Mouse (Mus musculus): Measurements from ENCODE around the gene Olfr370. TPM values are rescaled to one million over a fixed set of nuclear protein-coding genes. Genes with fewer than 3 reads are reported as not detected.
"Not testable (repeated sequence)": the region's sequence is repeated elsewhere in the genome, so short reads cannot be mapped to it uniquely, and the experiment has no call there.

The Olfr370 gene
- not detected for total RNA-seq (2021)
- long read RNA-seq, experiment 1, result 0 reads
- long read RNA-seq, experiment 2, result 0 reads

- DNase-seq, result no peak
Measured at GRCm38 (mm10) chr8:83535736-83536135, at the start of gene Olfr370. Gene Olfr370, plus strand, starts transcription at chr8:83535780.

DNA sequence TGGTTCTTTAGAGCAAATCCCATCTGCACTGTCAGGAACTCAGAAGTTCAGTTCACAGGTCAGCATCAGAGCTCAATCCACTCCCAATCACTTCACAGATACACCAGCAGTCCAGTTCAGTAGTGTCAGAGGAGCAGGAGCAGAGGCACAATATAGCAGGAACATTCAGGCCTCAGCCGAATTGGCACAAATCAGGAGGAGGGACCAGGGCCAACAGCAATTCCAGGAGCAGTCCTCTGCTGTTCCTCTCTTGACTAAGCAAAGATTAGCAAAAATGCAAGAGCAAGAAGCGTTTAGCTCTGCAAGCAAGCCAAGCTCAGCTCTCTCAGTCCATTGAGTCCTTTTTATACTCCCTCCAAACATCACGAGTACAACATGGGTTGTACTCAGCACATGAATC lies 23.9 kb upstream of the Olfr370 start:
- DNase-seq, result no peak

DNA sequence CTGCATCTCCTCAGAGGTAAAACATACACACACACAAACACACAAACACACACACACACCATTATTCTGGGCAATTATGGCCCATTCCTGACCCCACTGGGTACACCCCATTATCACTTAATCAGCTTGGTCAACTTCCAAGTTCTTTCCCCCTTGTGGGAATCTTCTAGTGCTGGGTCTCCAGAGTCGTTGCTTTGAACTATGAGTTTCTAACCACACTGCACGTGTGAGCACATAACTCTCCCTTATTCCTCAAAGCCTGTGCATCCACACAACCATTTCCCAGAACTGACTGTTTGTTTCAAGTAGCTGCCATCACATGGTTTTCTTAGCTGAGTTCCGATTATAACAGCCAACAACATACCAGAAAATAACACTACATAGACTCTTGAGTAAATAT lies 15.1 kb upstream of the Olfr370 start:
- no peak for DNase-seq

DNA sequence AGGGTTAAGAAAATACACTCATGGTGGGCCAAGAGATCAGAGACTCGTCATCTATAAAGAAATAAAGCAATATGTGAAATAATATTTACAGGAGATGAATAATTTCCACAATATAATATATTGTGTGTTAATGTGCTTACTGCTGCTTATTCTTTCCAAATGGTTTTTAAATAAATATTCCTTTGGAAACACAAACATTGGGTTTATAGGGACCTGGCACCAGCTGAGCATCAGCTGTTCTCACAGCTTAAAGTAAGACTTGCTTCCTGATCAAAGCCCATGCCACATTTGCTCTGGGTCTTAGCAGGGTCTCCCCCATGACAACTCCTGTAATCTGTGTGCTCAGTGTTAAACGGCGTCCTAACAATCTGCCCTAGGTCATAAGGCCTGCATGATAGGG lies 14.7 kb upstream of the Olfr370 start:
- DNase-seq, result not testable (repeated sequence)

DNA sequence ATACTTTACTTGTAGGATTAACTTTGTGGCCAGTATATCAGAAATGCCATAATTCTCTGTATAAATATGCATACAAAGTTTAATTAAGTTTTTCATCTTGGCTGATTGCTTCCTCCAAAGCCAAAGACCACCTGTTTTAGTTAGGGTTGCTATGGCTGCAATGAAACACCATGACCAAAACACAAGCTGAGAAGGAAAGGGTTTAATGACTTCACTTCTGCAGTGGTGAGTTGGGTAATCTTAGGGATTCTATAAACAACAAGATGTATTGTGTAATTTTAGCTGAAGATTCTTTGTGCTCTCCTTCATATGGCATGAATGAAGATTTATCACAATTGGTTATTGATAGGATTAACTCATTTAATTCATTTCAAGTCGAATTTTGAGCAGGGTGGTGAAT lies 14.3 kb upstream of the Olfr370 start:
- no peak for DNase-seq

DNA sequence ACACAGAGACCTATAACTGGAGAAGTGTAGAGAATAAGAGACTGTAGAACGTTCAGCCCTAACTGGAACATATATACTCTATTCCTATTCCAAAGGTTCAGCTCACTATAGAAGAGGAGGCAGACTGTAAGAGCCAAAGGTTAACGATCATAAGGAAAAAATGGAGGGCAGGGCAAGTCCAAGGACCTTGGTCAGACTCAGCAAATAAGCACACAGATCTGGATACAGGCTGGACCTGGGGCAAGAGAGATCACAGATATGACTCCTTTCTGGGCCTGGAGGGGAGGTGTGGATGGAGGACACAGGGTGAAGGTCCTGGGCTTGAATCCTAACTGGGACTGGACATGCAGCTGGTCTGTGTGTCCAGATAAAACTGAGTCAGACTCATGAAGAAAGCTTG lies 778 bp upstream of the Olfr370 start:
- no peak for DNase-seq

- DNase-seq, result no peak
Measured at GRCm38 (mm10) chr8:83562669-83563068, 27.1 kb downstream of the Olfr370 start.

DNA sequence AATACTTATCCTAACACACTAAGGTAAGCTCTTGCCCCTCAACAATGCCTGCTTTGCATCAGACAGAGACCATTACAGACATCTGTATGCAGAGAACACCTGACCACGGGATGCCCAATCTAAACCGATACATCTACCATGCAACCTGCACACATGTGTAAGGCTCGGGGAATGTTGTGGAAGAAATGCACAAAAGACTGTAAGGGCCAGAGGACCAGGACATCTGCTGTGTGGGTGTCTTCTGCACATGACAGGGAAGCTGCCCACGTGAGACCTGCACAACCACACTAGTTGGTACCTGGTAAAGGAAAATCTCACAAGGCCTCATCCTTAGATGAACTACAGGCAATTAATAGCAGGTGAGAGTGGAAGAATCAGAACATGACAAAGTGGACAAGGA lies 27.7 kb downstream of the Olfr370 start:
- DNase-seq, result no peak

GRCm38 (mm10) chr8:83565731-83566375 lies 30.3 kb downstream of the Olfr370 start:
- DNase-seq, result no peak

DNA sequence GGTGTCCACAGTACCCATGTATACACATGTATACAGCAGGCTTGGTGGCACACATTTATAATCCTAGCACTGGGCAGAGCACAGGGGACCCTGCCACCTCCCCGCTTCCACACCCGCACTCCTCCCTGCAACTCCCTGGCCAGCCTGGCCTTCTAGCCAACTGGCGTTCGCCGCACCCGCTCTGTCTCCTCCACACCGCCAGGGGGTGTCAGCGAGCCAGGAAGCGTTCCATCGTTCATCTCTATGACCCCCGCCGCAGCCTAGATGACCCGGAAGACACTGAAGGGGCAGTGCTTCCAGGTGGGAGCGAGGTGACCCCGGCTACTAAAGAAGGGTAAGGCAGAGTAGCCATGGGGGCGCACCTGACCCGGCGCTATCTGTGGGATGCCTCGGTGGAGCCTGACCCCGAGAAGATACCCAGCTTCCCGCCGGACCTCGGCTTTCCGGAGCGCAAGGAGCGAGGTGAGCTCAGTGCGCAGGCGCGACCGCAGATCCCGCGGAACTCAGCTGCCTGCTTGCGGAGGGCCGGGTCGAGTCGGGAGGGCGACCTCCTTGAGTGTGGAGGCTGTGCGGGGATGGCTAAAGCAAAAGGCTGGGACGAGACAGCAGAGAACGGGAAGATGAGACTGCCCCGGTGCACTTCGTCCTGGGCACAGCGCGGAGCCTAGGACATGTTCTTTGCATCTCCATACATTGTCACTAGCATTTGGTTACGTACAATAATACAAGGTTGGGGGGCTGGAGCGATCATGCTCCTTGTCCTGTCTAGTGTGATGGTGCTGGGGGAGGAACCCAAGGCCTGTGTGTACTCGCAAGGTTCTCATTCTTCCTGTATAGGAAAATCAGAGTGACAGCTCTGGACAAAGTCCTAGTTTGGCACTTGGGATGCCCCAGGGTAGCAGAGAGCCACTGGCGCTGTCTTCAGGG lies 31.2 kb downstream of the Olfr370 start, which contains the start of gene Ndufb7:
Ndufb7 (plus strand) TSS at position 203 of the 927 bp plus-strand sequence.
- DNase-seq, result peak; percentile 90

DNA sequence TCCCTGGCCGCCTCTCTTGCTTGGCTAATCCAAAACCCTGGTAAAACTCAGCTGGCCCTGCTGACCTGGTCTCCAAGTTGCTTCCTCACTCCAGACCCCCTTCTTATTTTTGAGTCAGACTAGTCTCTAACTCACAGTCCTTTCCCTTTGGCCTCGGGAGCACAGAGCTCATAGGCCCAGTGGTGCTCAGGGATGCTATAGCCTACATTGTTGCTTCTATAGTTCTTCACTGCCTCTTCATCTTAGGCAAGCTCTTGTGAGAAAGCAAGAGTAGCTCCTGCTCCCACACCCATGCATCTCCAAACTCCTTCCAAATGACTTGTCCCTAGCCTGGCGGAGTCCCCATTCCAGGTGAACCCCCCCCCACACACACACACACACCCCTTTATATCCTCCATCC lies 32.1 kb downstream of the Olfr370 start:
- no peak for DNase-seq

GRCm38 (mm10) chr8:83568128-83568527 lies 32.5 kb downstream of the Olfr370 start:
- DNase-seq, result no peak

DNA sequence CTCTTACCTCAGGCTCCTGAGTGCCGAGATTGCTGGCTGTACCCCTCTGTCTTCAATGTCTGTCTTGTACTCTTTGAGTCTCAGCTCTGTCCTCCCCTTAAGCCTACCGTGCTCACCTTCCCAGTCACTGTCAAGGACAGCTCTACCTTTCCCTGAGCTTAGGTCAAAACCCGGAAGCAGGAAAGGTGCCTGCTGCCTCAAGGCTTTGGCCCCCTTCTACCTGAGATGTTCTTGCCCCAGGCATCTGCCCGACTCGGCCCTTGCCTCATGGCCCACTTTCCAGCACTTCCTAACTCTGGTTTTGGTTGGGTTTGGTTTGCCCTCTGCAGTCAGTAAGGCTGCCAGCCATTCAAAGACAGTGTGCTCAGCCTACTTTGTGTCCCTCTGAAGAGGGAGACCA lies 33.2 kb downstream of the Olfr370 start:
- DNase-seq, result no peak

GRCm38 (mm10) chr8:83569165-83569564 lies 33.6 kb downstream of the Olfr370 start:
- no peak for DNase-seq

DNA sequence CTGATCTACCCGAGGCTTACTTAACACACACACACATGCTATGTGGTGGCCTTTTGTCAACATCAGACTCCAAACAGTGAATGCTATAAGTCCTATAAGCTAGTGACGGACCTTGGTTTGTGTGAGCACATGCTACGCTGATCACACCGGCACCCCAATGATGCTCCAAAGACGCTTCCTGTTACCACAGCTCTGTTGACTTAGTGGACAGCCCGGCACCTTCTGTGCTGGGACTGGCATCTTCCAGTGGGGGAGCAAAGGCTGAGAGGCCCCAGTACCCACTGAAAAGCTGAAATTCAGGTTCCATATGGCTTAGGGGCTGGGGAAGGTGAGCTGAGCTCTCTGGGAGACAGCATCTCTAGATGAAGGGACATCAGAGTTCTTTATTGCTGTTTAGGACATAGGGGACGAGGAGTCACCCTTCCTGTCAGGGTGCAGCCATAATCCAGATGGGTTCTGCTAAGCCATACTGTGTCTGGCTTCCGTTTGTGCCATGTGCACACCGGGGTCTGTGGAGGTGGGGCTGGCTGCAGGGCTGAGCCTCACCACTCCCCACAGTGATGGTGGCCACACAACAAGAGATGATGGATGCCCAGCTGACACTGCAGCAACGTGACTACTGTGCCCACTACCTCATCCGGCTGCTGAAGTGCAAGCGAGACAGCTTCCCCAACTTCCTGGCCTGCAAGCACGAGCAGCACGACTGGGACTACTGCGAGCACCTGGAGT lies 34.9 kb downstream of the Olfr370 start:
- DNase-seq, result no peak

DNA sequence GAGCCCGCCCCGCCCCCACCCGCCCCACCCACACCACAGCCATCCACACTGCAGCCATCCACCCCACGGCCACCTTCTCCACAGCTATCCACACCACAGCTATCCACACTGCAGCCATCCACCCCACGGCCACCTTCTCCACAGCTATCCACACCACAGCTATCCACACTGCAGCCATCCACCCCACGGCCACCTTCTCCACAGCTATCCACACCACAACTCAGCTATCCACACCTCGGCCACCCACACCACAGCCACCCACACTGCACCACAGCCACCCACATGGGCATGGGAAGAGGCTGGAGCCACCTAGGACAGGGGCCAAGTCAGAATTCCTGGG lies 35.4 kb downstream of the Olfr370 start:
- DNase-seq, result not testable (repeated sequence)

GRCm38 (mm10) chr8:83571791-83572190 lies 36.2 kb downstream of the Olfr370 start:
- no peak for DNase-seq

DNA sequence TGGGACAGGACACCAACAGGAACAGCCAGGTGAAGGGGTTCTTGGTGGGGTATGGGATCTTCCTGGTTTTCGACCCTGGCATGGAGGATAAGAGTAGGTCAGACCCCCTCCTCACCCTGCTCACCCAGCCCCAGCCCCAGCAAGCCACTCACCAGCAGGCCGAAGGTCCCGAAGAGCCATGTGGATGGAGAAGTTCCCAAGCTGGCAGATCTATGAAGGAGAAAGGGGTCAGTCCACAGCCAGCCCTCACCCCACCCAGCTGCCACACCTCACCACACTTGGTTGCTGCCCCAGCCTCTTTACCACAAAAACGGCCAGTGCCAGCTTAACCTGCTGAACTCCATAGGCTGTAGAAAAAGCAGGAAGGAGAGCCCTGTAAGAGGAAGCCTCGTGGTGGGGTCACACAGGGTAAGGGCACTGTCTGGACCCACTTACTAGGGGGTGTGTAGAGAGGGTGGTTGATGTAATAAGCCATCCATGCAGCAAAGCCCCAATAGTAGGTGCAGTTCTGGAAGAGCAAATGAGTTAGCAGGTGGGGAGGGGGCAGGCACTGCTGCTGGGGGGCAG lies 36.7 kb downstream of the Olfr370 start:
- DNase-seq, result no peak

- DNase-seq, result peak; percentile 65
Measured at GRCm38 (mm10) chr8:83573140-83573875, 37.7 kb downstream of the Olfr370 start.

DNA sequence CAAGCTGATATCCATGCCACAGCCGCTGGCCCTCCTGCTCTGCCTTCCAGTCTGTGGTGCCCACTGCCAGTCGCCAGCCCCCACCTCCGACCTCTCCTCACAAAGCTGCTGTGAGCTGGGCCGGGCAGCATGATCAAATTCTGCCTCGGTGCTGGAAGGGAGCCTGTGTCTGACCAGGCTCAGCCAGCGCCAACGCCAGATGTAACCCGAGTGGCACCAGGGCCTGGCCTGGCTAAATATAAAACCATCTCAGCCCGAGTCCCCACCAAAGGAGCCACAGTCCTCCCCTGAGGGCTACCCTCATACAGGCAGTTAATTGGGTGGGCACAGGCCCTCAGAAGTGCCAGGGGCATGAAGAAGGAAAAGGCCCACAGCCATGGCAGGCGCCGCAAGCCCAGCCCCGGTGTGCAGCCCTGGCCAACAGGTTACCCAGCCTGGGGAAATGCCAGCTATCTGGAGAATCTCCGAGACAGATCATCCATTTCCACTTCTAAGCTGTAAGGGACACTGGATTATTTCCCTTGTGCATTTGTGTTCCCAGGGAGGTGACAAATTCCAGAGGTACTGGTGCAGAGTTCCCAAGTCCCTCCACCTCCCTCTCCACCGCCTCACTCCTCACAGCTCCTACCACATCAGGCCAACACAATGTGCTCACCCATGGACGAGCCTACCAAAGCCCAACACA lies 39.2 kb downstream of the Olfr370 start:
- DNase-seq, result peak; percentile 80
